Mouse (Mus musculus): ENCODE results near the gene Usp5.

- TF ChIP-seq MAX (IDR thresholded peaks at IDR 0.05) (no peak), CTCF (IDR thresholded peaks at IDR 0.05; ENCODE audit: control insufficient read depth, insufficient read depth, insufficient read length) (no peak)
Measured at GRCm38 (mm10) chr6:124829799-124830700, 766 bp upstream of the Usp5 start.

All from C2C12 (cell line).